Mouse (Mus musculus): Measurements from ENCODE around the gene Meaf6. TPM values are rescaled to one million over a fixed set of nuclear protein-coding genes. Genes with fewer than 3 reads are reported as not detected.

The Meaf6 gene
- polyA plus RNA-seq, 1 experiment, result 9.1 TPM

DNA sequence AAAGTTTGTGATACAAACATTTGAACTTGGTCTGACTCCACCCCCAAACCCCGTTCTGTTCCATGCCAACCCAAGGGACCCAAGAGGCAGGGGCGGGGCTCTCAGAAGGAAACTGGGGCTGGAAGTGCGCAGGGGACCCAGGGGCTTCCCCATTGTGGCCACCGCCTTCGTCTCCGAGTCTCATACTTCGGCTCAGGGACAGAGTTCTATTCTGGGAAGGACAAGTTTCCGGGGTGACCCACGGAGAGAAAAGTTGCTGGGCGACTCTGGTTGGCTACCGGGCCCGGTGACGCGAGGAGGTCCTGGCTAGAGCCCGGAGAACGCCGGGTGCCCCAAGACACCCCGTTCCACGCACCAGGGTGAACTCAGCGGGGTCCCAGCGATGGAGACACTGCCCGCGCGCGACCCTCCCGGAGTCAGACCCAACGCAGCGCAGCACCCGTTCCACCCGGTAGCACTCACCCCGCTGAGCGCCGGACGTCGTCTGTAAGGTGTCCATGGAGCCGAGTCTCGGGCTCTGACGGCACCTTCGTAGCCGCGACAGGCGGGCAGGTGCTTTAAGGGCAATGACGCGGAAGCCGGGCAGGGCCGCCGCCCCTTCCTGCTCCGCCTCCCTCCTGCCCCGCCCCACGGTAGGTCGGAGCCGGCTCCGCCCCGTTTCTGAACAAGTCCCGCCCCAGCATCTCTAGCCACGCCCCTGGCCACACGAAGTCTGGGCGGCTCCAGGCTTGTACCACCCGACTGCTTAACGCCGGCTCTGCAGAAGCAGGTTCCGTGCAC lies 42.6 kb downstream of the Meaf6 start, which contains the start of gene Zc3h12a:
Gene Zc3h12a, minus strand, starts transcription at position 536 of the 780 bp plus-strand sequence.
- H3K36me3 ChIP-seq (ENCODE audit: control insufficient read depth, insufficient read depth, low read length), result peaks cover 16% of the 10 kb centered on the region
- TF ChIP-seq CTCF (IDR thresholded peaks at IDR 0.05; ENCODE audit: extremely low read depth, insufficient read length, insufficient replicate concordance, low read depth, low read length) (no peak), POLR2A (IDR thresholded peaks at IDR 0.05; ENCODE audit: low read depth, low read length) (peak; percentile 92)
- under 1% methylated on average over 62 of the region's 62 CpGs for WGBS
- H3K4me3 ChIP-seq (ENCODE audit: low read depth, low read length), result peak within 1 kb of the TSS; percentile 77
- no peaks in the 10 kb centered on the region for H3K27me3 ChIP-seq (ENCODE audit: control insufficient read depth, insufficient read depth, low read length)
- H3K4me1 ChIP-seq (ENCODE audit: control insufficient read depth, insufficient read depth, insufficient read length, low read length), result peaks cover 27% of the 10 kb centered on the region
- H3K27ac ChIP-seq (ENCODE audit: insufficient read depth, low read depth, low read length), result peak within 1 kb of the TSS; percentile 98

DNA sequence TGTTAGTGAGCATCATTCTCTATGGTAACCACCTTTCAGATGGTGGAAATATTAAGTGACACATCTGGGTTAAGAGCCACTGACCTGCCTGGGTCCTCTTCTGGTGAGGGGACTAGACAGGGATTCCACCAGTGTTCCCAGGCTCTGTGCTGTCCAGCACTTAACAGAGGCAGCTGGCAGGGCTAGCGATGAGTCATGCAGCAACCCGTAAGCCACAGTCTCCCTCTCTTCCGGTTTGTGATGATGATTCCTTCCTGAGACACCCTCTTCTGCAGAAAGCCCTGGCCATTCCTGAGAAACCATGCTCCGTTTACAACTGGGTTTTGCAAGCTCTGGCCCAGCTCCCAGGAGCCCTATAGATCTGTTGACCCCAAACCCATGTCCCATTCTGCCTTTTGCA lies 46.6 kb downstream of the Meaf6 start:
- 48% methylated on average over 4 of the region's 4 CpGs for WGBS
- Histone ChIP-seq H3K27ac (ENCODE audit: insufficient read depth, low read depth, low read length) (0 out of 2 replicates have a peak overlapping the region, but pooled peaks have one; percentile 4), H3K4me3 (ENCODE audit: low read depth, low read length) (no peak overlapping the region), H3K4me1 (ENCODE audit: control insufficient read depth, insufficient read depth, insufficient read length, low read length) (peaks cover 9% of the 10 kb centered on the region), H3K36me3 (ENCODE audit: control insufficient read depth, insufficient read depth, low read length) (0 out of 2 replicates have a peak, but pooled peaks cover under 1% of the 10 kb centered on the region), H3K27me3 (ENCODE audit: control insufficient read depth, insufficient read depth, low read length) (no peaks in the 10 kb centered on the region)
- no peak for TF ChIP-seq POLR2A (IDR thresholded peaks at IDR 0.05; ENCODE audit: low read depth, low read length)

DNA sequence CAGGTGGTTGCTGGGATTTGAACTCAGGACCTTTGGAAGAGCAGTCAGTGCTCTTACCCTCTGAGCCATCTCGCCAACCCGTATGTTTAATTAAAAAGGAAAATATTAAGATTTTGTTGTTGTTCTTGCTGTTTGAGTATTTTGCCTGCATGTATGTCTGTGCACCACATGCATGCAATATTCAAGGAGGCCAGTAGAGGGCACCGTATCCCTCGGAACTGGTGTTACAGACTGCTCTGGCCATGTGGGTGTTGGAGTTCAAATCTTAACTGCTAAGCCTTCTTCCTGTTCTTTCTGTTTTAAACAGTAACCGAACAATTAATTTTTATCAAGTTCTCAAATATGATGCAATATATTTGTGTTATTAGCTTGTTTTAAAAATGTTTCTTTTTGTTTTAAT lies 47.5 kb downstream of the Meaf6 start:
- H3K4me1 ChIP-seq (ENCODE audit: control insufficient read depth, insufficient read depth, insufficient read length, low read length), result peaks cover 9% of the 10 kb centered on the region
- TF ChIP-seq POLR2A (IDR thresholded peaks at IDR 0.05; ENCODE audit: low read depth, low read length) (no peak), CTCF (IDR thresholded peaks at IDR 0.05; ENCODE audit: extremely low read depth, insufficient read length, insufficient replicate concordance, low read depth, low read length) (peak; percentile 70; the same call in 1 of the 2 replicates)
- 35% methylated on average over 5 of the region's 5 CpGs for WGBS

DNA sequence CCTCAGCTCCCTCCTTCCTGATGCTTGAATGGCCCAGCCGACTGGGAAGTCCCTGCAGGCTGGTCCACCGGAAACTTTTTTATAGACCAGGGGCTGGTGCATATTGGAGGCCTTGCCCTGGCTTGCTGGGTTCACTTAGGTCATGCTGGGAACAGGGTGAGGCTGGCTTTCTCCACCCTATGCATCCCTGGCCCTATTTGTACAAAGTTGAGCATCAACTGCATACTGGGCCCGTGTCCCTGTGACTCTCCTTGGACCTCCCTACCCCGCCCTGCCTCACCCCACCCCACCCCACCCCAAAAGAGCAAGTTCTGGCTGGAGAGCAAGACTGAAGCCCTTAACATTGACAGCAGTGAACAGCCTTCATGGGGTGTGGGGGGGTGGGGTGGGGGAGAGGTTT lies 49.3 kb downstream of the Meaf6 start:
- H3K36me3 ChIP-seq (ENCODE audit: control insufficient read depth, insufficient read depth, low read length), result no peaks in the 10 kb centered on the region
- WGBS, result 50% methylated on average over 4 of the region's 4 CpGs
- H3K4me3 ChIP-seq (ENCODE audit: low read depth, low read length), result no peak overlapping the region
- TF ChIP-seq CTCF (IDR thresholded peaks at IDR 0.05; ENCODE audit: extremely low read depth, insufficient read length, insufficient replicate concordance, low read depth, low read length), result no peak
- TF ChIP-seq POLR2A (IDR thresholded peaks at IDR 0.05; ENCODE audit: low read depth, low read length), result no peak
- H3K27ac ChIP-seq (ENCODE audit: insufficient read depth, low read depth, low read length), result no peak overlapping the region
- no peaks in the 10 kb centered on the region for H3K27me3 ChIP-seq (ENCODE audit: control insufficient read depth, insufficient read depth, low read length)
- H3K4me1 ChIP-seq (ENCODE audit: control insufficient read depth, insufficient read depth, insufficient read length, low read length), result peaks cover 2% of the 10 kb centered on the region; the same call in 1 of the 2 replicates

More for the DNA sequence above, 47.5 kb downstream of the Meaf6 start:
- Histone ChIP-seq H3K36me3 (ENCODE audit: control insufficient read depth, insufficient read depth, low read length) (no peaks in the 10 kb centered on the region), H3K27me3 (ENCODE audit: control insufficient read depth, insufficient read depth, low read length) (no peaks in the 10 kb centered on the region), H3K27ac (ENCODE audit: insufficient read depth, low read depth, low read length) (no peak overlapping the region), H3K4me3 (ENCODE audit: low read depth, low read length) (no peak overlapping the region)

DNA sequence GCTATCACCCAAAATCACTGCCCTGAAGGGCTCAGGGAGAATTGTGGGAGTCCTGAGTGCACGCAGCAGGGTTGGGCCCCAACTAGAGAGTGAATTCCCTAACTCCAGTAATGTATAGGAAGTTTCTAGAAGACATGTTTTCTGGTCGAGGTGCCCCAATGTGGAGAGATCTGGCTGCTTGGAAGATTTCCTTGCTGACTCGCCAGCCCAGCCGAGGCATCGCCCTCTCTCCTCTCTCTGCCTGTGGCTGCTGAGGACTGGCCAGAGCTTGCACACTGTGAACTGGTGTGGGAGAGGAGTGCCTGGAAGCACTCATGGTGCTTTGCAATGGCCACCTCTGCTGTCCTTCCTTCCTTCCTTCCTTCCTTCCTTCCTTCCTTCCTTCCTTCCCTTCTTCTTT lies 49.7 kb downstream of the Meaf6 start:
- H3K4me1 ChIP-seq (ENCODE audit: control insufficient read depth, insufficient read depth, insufficient read length, low read length), result peaks cover 2% of the 10 kb centered on the region; the same call in 1 of the 2 replicates
- H3K27ac ChIP-seq (ENCODE audit: insufficient read depth, low read depth, low read length), result no peak overlapping the region
- no peak overlapping the region for H3K4me3 ChIP-seq (ENCODE audit: low read depth, low read length)
- TF ChIP-seq CTCF (IDR thresholded peaks at IDR 0.05; ENCODE audit: extremely low read depth, insufficient read length, insufficient replicate concordance, low read depth, low read length), result no peak
- TF ChIP-seq POLR2A (IDR thresholded peaks at IDR 0.05; ENCODE audit: low read depth, low read length), result no peak
- WGBS, result 78% methylated on average over 5 of the region's 5 CpGs
- H3K36me3 ChIP-seq (ENCODE audit: control insufficient read depth, insufficient read depth, low read length), result no peaks in the 10 kb centered on the region
- no peaks in the 10 kb centered on the region for H3K27me3 ChIP-seq (ENCODE audit: control insufficient read depth, insufficient read depth, low read length)

DNA sequence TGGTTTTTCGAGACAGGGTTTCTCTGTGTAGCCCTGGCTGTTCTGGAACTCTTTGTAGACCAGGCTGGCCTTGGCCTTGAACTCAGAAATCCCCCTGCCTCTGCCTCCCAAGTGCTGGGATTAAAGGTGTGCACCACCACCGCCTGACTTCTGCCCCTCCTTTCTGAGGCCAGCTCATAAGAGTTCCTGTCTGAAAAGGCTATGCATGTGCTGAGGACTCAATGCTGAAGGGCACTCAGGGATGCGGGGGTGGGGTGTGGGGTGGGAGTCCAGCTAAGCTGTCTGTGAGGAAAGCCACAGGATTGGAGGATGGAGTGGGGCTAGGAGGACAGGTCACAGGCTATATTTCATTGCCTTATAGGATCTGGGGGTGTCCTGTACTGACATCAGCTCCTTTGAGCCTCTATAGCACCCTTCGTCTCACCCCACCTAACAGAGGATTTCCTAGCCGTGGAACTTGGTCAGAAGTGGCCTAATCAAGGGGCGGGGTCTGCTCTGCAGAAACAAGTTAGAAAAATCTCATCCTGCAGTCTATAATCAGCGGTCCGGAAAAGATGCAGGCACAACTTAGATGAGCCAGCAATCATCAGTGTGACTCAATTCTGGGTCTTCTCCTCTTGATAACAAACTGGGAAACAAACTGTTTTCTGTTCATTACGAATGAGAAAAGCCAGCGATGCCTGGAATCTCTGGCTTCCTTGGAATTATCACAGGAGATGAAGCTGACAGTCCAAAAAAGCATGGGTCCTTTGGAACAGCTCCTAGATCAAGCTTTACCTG lies 50.3 kb downstream of the Meaf6 start:
- no peak overlapping the region for H3K27ac ChIP-seq (ENCODE audit: insufficient read depth, low read depth, low read length)
- H3K4me1 ChIP-seq (ENCODE audit: control insufficient read depth, insufficient read depth, insufficient read length, low read length), result peaks cover 2% of the 10 kb centered on the region; the same call in 1 of the 2 replicates
- no peak overlapping the region for H3K4me3 ChIP-seq (ENCODE audit: low read depth, low read length)
- TF ChIP-seq POLR2A (IDR thresholded peaks at IDR 0.05; ENCODE audit: low read depth, low read length) (no peak), CTCF (IDR thresholded peaks at IDR 0.05; ENCODE audit: extremely low read depth, insufficient read length, insufficient replicate concordance, low read depth, low read length) (no peak)
- no peaks in the 10 kb centered on the region for H3K36me3 ChIP-seq (ENCODE audit: control insufficient read depth, insufficient read depth, low read length)
- WGBS, result 81% methylated on average over 10 of the region's 10 CpGs
- no peaks in the 10 kb centered on the region for H3K27me3 ChIP-seq (ENCODE audit: control insufficient read depth, insufficient read depth, low read length)
